Mouse (Mus musculus) stomach, embryonic 15.5 days (tissue): Measurements from ENCODE around the gene Tgfa. TPM values are rescaled to one million over a fixed set of nuclear protein-coding genes. Genes with fewer than 3 reads are reported as not detected.

Experiments
- ATAC-seq: fragments of 200-750 bp; cut with Nextera tagmentation; 2 replicates; pipeline ENCODE4 v1.8.0; 2017; ENCODE audit warnings: low read depth, moderate number of reproducible peaks, moderate TSS enrichment; ENCODE audit not compliant: insufficient read depth, low FRiP score
- H3K27ac ChIP-seq: fragments of 300-500 bp; sonication (generic); 2 replicates; pipeline ENCODE4 v1.5.1; 2015; ENCODE audit warnings: mild to moderate bottlenecking, inconsistent platforms
- H3K27me3 ChIP-seq: fragments of 300-500 bp; sonication (generic); replicated peaks from 2 replicates; pipeline ENCODE4 v1.6.1; 2015; ENCODE audit warnings: inconsistent platforms
- H3K36me3 ChIP-seq: fragments of 300-500 bp; sonication (generic); 2 replicates; pipeline ENCODE4 v1.6.1; 2015; ENCODE audit warnings: inconsistent platforms
- H3K4me1 ChIP-seq: fragments of 300-500 bp; sonication (generic); 2 replicates; pipeline ENCODE4 v1.6.1; 2015; ENCODE audit warnings: inconsistent platforms
- H3K4me2 ChIP-seq: fragments of 300-500 bp; sonication (generic); 2 replicates; pipeline ENCODE4 v1.6.1; 2015; ENCODE audit warnings: mild to moderate bottlenecking, inconsistent platforms
- H3K4me3 ChIP-seq: fragments of 300-500 bp; sonication (generic); replicated peaks from 2 replicates; pipeline ENCODE4 v1.5.1; 2015; ENCODE audit warnings: inconsistent platforms
- H3K9ac ChIP-seq: fragments of 300-500 bp; sonication (generic); 2 replicates; pipeline ENCODE4 v1.6.1; 2015; ENCODE audit warnings: inconsistent platforms
- H3K9me3 ChIP-seq: fragments of 300-500 bp; sonication (generic); 2 replicates; pipeline ENCODE4 v1.6.1; 2016; ENCODE audit warnings: inconsistent platforms
- WGBS: fragments of 180-500 bp; shearing (Covaris S2); methylation state at CpG from one replicate; pipeline ENCODE4 v1.1.7; 2015; 5-methylcytosine and 5-hydroxymethylcytosine counted together
- polyA plus RNA-seq: library from polyadenylated mRNA; unstranded; fragments of >200 nt; fragmentation: Nextera tagmentation; extraction: Ambion mirVana; gene quantifications from 2 replicates; pipeline ENCODE4 v1.2.1, GENCODE M21; 2015

Tgfa gene
- polyA plus RNA-seq, 1 experiment from 2014 or later = 5.6 TPM

DNA sequence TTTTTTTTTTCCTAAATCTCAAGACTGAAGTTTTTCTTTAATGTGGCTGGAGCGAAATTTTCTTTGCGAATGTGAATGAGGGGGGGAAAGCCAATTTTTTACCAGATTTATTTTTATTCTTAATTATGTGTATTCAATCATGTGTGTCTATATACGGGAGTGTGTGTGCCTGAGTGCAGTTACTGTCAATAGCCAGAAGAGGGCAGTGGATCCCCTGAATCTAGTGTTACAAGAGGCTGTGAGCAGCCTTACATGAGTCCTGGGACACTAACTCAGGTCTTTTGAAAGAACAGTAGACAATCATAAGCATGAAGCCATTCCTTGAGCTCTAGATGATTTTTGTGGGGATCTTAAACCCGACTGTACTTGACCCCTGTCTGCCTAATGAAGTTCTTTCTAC is 80.7 kb downstream of the Tgfa start:
- no peak for ATAC-seq
- Histone ChIP-seq H3K9me3 (no peaks in the 10 kb centered on the region), H3K27ac (no peak overlapping the region), H3K4me1 (no peaks in the 10 kb centered on the region), H3K27me3 (no peaks in the 10 kb centered on the region), H3K4me2 (no peak overlapping the region), H3K36me3 (no peaks in the 10 kb centered on the region), H3K9ac (no peak overlapping the region), H3K4me3 (no peak overlapping the region)
- 93% methylated on average over 4 of the region's 4 CpGs for WGBS

DNA sequence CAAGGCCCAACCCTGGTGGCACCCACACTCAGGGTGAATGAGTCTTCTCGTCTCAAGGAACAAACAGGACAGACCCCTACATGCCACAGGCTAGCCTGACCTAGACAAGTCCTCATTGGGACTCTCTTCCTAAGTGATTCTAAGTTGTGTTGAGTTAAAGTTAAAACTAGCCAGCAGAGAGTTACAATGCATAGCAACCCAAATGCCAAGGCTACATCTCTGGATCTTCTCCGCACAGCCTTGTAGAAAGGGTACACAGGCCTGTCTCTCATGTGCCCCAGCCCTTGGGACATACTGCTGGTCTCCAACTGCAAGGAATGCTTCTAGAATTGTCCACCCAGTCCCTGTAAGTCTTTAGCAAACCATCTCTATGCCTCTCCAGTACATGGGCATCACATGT is 81.8 kb downstream of the Tgfa start:
- Histone ChIP-seq H3K36me3 (no peaks in the 10 kb centered on the region), H3K4me2 (no peak overlapping the region), H3K4me1 (no peaks in the 10 kb centered on the region), H3K27me3 (no peaks in the 10 kb centered on the region), H3K27ac (no peak overlapping the region), H3K9ac (no peak overlapping the region), H3K4me3 (no peak overlapping the region), H3K9me3 (no peaks in the 10 kb centered on the region)
- ATAC-seq = no peak
- WGBS = 86% methylated on average over 2 of the region's 2 CpGs

DNA sequence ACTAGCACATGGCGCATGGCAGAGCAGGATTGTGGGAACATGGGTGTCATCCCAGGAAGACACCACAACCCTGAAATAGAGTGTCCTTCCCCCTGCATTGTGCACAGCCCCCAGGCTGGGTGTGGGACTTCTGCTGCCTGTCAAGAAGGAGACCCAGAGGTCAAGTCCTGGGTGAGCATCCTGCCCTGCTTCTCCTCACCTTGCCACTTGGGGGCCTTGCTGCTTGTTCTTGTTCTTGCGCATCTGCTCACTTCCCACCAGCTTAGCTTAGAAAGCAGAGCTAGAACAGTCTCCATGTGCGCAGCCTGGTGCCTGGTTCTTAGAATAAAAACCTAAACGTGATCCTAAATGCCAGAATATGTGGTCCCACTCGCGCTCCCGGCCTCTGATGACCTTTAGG is 82.6 kb downstream of the Tgfa start:
- no peaks in the 10 kb centered on the region for H3K9me3 ChIP-seq
- no peak overlapping the region for H3K4me3 ChIP-seq
- H3K27me3 ChIP-seq = no peaks in the 10 kb centered on the region
- no peak overlapping the region for H3K4me2 ChIP-seq
- H3K36me3 ChIP-seq = no peaks in the 10 kb centered on the region
- no peak overlapping the region for H3K9ac ChIP-seq
- H3K4me1 ChIP-seq = no peaks in the 10 kb centered on the region
- H3K27ac ChIP-seq = no peak overlapping the region
- WGBS = 69% methylated on average over 7 of the region's 7 CpGs
- no peak for ATAC-seq

DNA sequence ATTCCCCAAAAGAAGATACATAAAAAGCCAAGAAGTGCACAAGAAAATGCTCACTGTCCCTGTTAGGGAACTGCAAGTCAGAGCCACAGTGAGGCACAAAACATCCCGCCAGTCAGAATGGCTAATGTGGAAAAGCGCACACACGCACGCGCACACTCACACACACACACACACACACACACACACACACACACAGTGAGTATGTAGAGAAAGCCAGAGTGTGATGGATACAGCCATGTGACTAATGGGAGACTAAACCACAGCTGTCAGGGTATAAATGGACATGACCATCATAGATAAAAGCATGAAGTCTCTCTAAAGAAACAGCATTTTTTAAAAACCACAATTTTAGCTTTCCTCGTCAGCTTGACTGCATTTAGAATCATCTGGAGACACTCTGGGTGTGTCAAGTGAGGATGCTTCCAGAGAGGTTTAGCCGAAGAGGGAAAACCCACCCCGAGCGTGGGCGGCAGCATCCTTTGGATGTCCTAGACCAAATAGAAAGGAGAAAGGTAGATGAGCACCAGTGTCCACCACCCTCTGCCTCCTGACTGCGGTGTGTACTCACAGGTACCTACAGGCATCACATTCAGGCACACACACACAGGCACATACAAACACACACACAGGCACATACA is 86.7 kb downstream of the Tgfa start:
- Histone ChIP-seq H3K9ac (no peak overlapping the region), H3K27me3 (no peaks in the 10 kb centered on the region), H3K4me2 (no peak overlapping the region), H3K4me1 (no peaks in the 10 kb centered on the region), H3K9me3 (no peaks in the 10 kb centered on the region), H3K4me3 (no peak overlapping the region), H3K36me3 (no peaks in the 10 kb centered on the region), H3K27ac (no peak overlapping the region)
- WGBS = 80% methylated on average over 11 of the region's 11 CpGs
- no peak for ATAC-seq

DNA sequence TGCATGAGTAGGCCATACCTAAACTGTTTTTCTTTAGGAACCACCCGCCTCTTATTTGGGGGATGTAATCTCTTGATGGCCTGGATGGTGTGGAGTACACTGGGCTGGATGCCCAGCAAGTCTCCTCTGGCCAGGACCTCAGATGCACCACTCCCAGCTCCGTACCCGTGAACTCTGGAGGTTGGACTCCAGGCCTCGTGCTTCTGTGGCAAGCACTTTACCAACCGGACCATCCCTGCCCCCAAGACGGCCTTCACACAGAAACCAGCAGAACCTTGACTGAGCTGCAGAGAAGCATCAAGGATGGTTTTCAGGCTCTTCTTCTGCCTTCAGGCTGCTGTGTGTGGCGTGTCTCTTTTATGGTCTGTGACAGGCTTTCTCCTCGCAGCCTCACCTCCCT is 98.3 kb downstream of the Tgfa start:
- Histone ChIP-seq H3K27me3 (no peaks in the 10 kb centered on the region), H3K4me3 (no peak overlapping the region), H3K36me3 (no peaks in the 10 kb centered on the region), H3K4me2 (no peak overlapping the region), H3K9me3 (no peaks in the 10 kb centered on the region), H3K27ac (no peak overlapping the region), H3K4me1 (no peaks in the 10 kb centered on the region), H3K9ac (no peak overlapping the region)
- no peak for ATAC-seq
- 77% methylated on average over 8 of the region's 8 CpGs for WGBS

DNA sequence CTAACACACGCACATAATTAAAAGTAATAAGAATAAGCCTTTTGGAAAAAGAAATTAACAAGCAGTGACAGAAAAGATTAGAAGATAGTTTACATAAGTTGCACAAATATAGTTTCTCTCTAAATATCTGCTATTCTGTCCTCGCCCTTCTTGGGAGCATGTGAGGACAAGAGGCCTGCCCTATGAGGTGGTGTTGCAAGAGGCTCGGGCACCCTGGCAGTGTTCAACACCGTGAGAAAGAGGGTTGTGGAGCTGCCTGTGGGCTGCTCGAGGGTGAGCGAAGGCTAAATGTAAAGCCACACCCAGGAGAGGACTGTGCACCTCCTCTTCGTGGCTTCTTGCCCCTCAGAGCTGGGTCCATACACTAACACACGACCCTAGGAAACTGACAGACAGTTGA is 100.4 kb downstream of the Tgfa start:
- H3K4me2 ChIP-seq = no peak overlapping the region
- H3K9me3 ChIP-seq = no peaks in the 10 kb centered on the region
- no peak overlapping the region for H3K27ac ChIP-seq
- no peaks in the 10 kb centered on the region for H3K4me1 ChIP-seq
- ATAC-seq = no peak
- H3K4me3 ChIP-seq = no peak overlapping the region
- no peaks in the 10 kb centered on the region for H3K36me3 ChIP-seq
- no peaks in the 10 kb centered on the region for H3K27me3 ChIP-seq
- no peak overlapping the region for H3K9ac ChIP-seq
- WGBS = 56% methylated on average over 8 of the region's 8 CpGs

DNA sequence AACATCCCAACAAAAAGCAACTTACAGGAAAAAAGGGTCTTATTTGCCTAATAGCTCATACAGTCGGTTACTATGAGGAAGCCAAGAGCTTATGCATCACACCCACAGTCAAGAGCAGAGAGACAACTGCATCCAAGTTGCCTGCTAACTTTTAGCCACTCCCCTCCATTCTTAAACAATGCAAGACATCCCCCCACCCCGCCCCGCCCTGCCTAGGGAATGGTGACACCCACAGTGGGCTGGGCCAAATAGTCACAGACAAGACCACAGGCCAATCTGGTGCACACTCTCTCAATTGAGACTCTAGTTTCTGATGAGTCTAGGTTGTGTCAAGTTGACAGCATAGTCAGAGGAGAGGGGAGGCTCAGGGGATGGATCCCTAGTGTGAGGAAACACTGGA is 101.1 kb downstream of the Tgfa start:
- Histone ChIP-seq H3K36me3 (no peaks in the 10 kb centered on the region), H3K4me1 (no peaks in the 10 kb centered on the region), H3K27ac (no peak overlapping the region), H3K9me3 (no peaks in the 10 kb centered on the region), H3K27me3 (no peaks in the 10 kb centered on the region), H3K4me3 (no peak overlapping the region), H3K4me2 (no peak overlapping the region), H3K9ac (no peak overlapping the region)
- ATAC-seq = no peak
- 92% methylated on average over 3 of the region's 3 CpGs for WGBS

DNA sequence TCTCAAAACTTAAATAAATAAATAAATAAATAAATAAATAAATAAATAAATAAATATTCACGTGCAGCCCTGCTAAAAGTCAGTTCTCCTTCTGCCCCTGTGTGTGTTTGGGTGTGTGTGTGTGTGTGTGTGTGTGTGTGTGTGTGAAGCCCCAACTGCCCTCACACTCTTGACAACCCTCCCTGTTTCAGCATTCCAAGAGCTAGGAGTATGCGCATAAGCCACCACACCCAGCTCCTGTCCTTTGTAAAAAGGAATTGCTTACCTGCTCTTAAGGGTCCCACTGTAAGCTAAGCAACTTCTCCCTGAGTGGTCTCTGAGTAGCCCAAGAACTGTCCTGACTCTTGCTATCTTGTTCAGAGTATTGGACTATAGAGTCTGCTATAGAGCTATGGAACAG is 101.9 kb downstream of the Tgfa start:
- no peaks in the 10 kb centered on the region for H3K9me3 ChIP-seq
- ATAC-seq = no peak
- no peak overlapping the region for H3K27ac ChIP-seq
- no peaks in the 10 kb centered on the region for H3K4me1 ChIP-seq
- no peak overlapping the region for H3K9ac ChIP-seq
- WGBS = 83% methylated on average over 2 of the region's 2 CpGs
- no peaks in the 10 kb centered on the region for H3K36me3 ChIP-seq
- H3K4me3 ChIP-seq = no peak overlapping the region
- H3K27me3 ChIP-seq = no peaks in the 10 kb centered on the region
- H3K4me2 ChIP-seq = no peak overlapping the region

DNA sequence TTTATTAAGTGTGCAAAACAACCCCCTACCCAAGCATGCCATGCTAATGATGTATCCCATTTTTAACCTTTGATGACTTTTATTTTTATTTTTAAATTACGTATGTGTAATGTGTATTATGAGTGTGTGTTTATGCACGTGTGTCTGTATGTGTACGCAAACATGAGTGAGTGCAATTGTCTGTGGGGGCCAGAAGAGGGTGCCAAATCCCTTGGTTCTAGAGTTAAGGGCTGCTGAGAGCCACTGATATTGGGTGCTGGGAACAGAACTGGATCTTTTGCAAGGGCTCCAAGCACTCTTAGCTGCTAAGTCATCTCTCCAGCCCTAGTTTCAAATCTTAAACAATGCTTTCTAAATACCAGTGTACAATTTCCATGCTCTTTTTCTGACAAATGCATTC is 103.9 kb downstream of the Tgfa start:
- Histone ChIP-seq H3K9me3 (no peaks in the 10 kb centered on the region), H3K4me1 (no peaks in the 10 kb centered on the region), H3K27me3 (no peaks in the 10 kb centered on the region), H3K36me3 (no peaks in the 10 kb centered on the region), H3K9ac (no peak overlapping the region), H3K4me2 (no peak overlapping the region), H3K4me3 (no peak overlapping the region), H3K27ac (no peak overlapping the region)
- no peak for ATAC-seq
- 92% methylated on average over 3 of the region's 3 CpGs for WGBS

DNA sequence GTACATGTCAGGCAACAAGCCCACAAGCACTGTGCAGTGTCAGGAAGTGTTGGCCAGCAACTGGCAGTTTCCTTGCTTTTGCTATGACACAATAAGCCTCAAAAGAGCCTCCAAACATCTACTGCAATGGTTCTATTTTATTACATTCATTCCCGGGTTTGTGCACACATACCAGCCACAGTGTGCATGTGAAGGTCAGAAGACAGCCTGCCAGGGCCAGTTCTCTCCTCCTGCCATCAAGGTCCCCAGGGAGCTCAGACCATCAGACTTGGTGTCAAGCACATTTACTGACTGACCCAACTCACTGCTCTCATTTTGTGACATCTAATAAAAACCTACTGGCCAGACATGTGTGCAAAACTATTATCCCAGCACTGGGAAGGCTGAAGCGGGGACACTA is 104.4 kb downstream of the Tgfa start:
- Histone ChIP-seq H3K9ac (no peak overlapping the region), H3K4me1 (no peaks in the 10 kb centered on the region), H3K27me3 (no peaks in the 10 kb centered on the region), H3K36me3 (no peaks in the 10 kb centered on the region), H3K4me2 (no peak overlapping the region), H3K9me3 (no peaks in the 10 kb centered on the region), H3K4me3 (no peak overlapping the region), H3K27ac (no peak overlapping the region)
- WGBS = 76% methylated on average over 2 of the region's 2 CpGs
- no peak for ATAC-seq

DNA sequence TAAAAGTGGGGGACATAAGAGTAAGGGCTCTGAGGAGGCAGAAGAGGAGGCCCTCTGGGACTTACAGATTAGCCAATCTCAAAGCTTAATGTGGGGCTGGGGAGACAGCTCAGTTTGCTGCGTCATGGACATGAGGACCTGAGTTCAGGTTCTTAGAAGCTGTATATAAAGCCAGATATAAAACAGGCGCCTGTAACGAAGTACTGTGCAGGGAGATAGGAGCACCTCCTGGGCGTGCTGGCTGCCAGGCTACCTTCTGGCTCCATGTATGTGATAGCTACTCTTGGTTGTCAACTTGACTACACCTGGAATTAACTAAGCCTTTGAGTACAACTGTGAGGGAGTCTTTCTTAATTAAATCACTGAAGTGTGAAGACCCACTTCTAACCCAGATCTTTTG is 110.7 kb downstream of the Tgfa start:
- no peak overlapping the region for H3K9ac ChIP-seq
- H3K4me2 ChIP-seq = no peak overlapping the region
- H3K9me3 ChIP-seq = no peaks in the 10 kb centered on the region
- no peaks in the 10 kb centered on the region for H3K27me3 ChIP-seq
- WGBS = 68% methylated on average over 4 of the region's 4 CpGs
- H3K4me1 ChIP-seq = no peaks in the 10 kb centered on the region
- ATAC-seq = no peak
- H3K36me3 ChIP-seq = no peaks in the 10 kb centered on the region
- no peak overlapping the region for H3K4me3 ChIP-seq
- no peak overlapping the region for H3K27ac ChIP-seq

DNA sequence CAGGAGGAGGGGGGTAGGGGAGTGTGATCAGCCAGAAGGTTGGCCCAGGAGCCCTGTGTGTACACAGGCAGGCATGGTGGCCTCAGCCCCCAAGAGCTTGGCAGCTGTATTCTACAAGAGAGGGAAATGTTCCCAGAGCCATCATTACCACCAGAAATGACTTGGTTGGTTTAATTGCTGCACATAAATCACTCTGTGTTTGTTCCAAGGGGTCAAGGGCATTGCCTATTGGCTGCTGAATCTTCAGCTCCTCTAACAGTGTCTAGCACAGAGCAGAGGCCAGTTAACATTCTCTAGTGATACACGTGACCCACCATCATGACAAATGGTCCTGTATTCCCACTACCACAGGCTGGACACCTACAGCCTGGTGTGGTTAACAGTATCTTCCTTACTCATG is 119.0 kb downstream of the Tgfa start:
- no peaks in the 10 kb centered on the region for H3K9me3 ChIP-seq
- peaks cover 3% of the 10 kb centered on the region; the same call in 1 of the 2 replicates for H3K4me1 ChIP-seq
- H3K27me3 ChIP-seq = no peaks in the 10 kb centered on the region
- ATAC-seq = no peak
- H3K9ac ChIP-seq = no peak overlapping the region
- no peak overlapping the region for H3K4me3 ChIP-seq
- H3K27ac ChIP-seq = no peak overlapping the region
- no peaks in the 10 kb centered on the region for H3K36me3 ChIP-seq
- WGBS = 30% methylated on average over 1 of the region's 1 CpGs
- H3K4me2 ChIP-seq = no peak overlapping the region

DNA sequence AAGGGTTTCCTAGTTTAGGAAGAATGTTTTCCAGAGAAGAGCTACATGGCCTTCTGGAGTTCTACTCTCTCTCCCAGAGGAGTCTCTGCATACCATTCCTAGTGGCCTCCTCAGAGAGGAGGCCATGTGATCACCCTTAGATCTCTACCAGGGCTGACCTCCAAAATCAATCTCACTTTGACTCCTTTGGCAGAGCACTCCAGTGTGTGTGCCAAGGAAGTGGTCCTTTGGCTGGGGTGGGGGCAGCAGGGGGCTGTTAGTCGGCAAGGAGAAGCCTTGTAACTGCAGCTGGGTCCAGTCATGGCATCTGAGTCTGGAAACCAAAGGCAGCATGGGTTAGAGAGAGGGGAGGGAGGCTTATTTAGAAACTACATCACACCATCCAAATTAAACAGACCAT is 122.0 kb downstream of the Tgfa start:
- Histone ChIP-seq H3K4me2 (no peak overlapping the region), H3K36me3 (no peaks in the 10 kb centered on the region), H3K9ac (no peak overlapping the region), H3K27me3 (no peaks in the 10 kb centered on the region), H3K4me3 (no peak overlapping the region), H3K4me1 (peaks cover 5% of the 10 kb centered on the region; the same call in 1 of the 2 replicates), H3K27ac (no peak overlapping the region), H3K9me3 (no peaks in the 10 kb centered on the region)
- ATAC-seq = no peak
- WGBS = 54% methylated on average over 1 of the region's 1 CpGs
